Mouse (Mus musculus) kidney, adult 8-10 months (tissue): ENCODE data around the gene Gm21988.

Experiments used
- DNase-seq, 2 experiments: peaks; one replicate each; pipeline ENCODE4 v3.0.0; 2022

Gm21988 gene

DNA sequence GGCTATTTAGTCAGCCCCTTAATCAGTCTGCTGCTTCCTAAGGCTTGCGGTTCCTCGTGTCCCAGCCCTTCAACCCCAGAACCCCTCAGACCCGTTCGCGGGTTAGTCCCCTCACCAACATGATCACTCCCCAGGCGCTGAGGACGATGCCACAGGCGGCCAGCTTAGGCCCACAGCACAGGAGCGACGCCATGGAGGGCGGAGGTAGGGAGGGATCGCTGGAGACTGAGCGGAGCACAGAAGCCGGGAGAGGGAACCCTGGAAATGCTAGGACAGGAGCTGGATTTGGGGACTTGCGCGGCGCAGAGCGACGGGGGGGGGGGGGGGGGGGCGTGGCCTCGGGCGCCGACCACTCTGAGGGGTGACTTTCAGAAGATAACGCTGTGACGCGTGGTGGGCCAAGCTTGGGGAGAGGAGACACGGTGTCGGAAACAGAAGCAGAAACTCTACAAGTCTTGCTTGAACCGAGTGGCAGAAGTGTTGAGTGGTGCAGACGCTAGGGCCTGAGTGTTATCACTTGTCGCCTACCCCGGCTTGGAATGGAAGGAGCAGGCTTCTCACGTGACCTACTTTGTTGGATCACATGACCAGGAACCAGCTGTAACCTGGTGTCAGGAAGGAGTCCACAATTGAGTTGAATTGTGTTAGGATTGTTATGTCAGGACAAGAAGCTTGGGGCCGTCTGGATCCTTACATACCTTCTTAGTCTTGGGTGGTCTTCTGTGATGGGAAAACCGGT is at the start of gene Gm21988, which contains the start of gene Rnasek:
Gene Gm21988 (minus strand): TSS at position 290 of the 739 bp plus-strand sequence.
Gene Rnasek (minus strand): TSS at position 302 of the 739 bp plus-strand sequence.
- DNase-seq, result peak; percentile 85 to 88

DNA sequence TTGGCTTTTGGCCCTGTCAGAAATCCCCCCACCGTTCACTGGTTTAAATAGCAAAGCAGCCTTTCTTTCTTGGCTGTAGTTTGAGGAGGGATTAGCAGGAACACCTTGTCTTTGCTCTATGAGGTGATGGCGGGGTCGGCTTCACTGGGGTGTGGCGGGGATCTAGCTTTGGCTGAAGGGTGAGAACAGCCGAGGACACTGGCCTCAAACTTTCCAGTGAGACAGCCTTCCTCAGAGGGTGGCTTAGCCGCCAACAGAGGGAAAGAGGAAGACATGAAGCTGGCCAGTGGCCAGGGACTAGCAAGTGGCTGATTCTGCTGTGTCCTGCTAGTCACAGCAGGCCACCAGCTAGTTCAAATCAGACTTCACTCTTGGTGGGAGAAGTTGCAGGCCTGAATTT is 49.6 kb upstream of the Gm21988 start:
- no peak for DNase-seq

DNA sequence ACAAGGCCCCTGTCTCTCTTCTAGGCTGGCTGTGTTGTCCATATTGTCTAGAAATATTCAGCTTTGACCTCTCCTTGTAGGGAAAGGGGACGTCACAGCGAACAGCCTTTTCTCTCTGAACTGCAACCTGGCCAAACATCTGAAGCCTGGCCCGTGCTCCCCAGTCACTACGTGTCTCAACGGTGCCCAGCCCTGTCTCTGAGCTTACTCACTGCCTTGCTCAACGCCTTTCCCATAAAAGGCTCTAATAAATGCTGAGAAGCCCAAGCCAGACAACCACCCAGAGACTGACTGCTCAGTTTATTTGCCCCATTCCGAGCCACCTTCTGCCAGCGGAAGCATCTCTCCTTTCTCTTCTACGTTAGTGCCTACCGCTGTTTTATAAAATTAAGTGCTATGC is 48.5 kb upstream of the Gm21988 start:
- DNase-seq, result no peak

DNA sequence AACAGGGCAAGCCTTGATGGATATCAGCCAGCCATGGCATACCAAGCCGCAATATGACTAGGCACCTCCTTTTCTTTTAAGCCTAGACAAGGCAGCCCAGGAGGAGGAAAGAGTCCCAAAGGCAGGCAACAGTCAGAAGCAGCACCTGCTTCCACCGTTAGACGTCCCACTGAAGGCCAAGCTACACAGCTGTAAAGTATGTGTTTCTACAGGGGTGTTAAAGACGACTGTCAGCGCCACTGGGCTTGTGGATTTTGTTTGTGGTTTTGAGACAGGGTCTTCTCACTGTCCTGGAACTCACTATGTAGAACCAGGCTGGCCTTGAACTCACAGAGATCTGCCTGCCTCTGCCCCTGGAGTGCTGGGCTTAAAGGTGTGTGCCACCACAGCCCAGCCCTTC is 46.1 kb upstream of the Gm21988 start:
- no peak for DNase-seq

DNA sequence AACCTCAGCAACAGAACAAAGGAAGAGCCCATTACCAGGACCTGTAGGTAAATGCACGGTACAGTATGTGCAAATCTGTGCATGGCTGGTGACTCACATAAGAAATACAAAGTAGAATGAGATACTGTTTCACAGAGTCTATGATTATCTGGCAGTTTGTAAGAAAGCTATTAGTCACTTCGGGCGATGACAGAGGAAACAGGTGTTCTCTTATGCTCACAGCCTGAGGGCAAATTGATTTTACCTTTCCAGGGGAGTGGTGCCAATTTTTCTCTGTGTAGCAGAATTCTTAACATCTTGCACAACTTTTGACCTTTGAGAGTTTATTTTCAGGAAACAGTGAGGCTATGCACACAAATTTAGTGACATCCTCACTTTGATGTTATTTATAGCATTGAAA is 45.1 kb upstream of the Gm21988 start:
- no peak for DNase-seq

DNA sequence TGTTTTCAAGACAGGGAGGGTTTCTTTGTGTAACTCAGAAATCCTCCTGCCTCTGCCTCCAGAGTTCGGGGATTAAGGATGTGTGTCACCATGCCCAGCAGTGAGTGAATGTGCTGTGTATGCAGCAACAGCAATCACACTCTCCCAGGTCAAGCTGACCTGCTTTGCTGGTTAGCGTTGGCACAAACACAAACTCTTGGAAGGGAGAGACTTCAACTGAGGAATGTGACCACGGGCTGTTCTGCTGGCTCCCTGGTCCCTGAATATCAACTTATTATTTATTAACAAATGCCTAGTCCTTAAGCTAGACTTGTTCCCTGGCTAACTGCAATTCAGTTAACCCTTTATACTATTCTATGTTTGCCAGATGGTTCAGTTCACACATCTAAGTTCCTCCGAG is 44.0 kb upstream of the Gm21988 start:
- DNase-seq, result peak; percentile 35 to 67

DNA sequence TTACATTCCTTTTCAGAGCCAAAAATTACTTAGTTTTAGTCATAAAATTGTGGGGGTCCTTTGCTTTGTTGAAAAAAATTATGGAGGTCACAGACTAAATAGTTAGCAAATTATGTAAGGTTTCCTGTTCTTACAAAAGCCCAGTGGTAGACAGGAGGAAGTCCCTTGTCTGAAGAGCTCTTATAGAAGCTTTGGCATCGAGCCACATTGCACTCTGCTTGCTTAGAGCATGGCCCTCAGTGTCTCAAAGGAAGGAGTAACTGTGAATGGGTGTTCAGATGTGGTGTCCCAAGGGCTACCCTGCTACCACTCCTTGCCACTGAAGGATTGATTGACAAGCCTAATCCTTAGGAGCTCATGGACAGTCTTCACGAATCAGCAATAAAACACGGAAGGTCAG is 40.8 kb upstream of the Gm21988 start:
- DNase-seq, result peak in 1 of 2 experiments; percentile 13

DNA sequence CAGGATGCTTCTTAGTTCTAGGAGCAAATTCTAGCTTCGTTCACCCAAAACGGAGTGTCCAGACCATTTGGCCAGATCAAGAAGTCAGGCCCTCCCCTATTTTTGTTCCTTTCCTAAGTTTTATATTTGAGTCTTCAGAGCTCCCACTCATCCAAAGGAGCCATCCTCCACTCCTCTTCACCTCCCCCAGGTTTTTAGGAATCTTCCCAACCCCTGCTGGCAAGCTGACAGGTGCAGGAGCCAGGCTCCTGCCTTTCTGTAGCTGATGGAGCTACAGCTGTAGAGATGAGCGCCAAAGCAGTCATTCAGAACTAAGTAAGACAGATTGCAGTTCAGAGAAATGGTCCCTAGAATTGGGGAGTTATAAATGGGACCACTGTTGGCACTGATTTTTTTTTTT is 39.3 kb upstream of the Gm21988 start:
- no peak for DNase-seq

DNA sequence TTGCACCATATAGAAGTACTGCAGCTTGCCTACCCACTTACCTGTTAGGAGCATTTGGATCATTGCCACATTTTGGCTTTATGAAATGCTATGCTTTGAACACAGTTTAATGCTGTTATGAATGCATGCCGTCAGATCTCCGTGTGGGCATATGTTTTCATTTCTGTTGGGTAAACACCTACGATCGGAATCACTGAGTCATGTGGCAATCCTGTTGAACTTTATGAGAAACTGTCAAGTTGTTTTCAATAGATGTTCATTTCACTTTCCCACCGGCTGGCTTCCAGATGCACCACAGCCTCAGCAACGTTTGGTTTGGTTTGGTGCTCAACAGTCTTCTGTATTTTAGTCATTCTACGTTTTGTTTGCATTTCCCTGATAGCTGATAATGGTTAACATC is 32.0 kb upstream of the Gm21988 start:
- DNase-seq, result no peak

DNA sequence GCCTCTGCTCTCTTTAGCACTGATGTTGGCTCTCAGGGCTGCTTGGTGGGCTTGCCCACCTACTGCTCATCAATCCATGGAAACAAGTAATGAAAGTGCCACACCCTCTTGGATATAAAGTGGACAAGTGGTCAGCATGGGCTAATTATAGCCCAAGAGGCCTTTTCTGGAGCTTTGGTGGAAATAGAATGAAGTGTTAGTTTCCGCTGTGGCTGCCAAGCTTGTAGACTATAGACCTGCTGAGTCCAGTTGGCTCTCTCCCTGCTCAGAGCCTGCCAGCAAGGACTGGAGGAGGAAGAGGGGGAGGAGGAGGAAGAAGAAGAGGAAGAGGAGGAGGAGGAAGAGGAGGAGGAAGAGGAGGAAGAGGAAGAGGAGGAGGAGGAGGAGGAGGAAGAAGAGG is 26.8 kb upstream of the Gm21988 start:
- peak in 1 of 2 experiments; percentile 29 for DNase-seq

DNA sequence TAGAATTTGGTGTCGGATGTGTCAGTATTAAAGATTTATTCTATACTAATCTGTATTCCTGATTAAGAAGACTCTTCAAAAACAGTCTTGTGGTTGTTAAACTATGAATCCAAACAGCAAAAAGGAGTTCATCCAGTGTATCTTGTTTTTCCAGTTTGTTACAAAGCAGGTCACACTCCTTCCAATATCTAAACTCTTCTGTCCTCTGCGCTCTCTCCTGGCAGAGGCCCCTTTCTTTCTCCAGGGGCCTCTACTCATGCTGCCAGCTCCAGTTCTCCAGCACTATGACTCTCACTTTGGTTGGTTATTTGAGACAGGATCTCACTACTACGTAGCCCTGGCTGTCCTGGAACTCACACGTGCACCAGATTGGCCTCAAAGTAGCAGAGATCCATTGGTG is 26.2 kb upstream of the Gm21988 start:
- no peak for DNase-seq

DNA sequence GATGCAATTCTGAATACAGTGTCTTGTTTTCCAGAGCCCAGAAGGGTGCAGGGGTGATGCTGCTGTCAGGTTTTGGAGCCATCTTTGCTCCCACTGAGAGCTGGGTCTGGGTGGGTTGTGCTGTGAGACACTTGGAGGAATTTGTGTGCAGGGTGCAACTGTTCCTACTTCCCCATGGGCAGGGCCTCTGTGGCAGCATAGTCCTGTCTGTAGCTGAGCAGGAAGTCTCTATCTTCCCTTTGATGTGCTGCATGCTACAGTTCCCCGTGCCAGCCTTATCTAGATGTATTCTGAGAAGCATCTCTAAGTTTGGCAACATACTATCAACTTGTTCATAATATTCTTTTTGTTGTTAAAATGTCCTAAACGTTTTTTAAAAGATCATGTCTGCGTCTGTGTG is 25.6 kb upstream of the Gm21988 start:
- no peak for DNase-seq

DNA sequence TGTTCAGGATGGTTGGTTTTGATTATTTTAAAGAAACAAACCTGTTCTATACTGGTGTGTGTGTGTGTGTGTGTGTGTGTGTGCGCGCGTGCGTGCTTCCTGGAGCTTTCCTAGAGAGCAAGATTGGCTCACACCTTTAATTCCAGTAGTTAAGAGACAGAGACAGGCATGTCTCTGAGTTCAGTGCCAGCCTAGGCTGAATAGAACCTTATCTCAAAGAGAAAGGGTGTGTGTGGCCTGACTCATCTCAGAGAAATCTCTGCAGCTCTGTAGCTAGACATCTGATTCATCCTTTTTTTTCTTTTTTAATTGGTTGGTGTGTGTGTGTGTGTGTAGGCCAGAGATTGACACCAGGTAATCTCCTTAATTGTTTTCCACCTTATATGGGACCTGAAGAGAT is 19.4 kb upstream of the Gm21988 start:
- DNase-seq, result no peak

DNA sequence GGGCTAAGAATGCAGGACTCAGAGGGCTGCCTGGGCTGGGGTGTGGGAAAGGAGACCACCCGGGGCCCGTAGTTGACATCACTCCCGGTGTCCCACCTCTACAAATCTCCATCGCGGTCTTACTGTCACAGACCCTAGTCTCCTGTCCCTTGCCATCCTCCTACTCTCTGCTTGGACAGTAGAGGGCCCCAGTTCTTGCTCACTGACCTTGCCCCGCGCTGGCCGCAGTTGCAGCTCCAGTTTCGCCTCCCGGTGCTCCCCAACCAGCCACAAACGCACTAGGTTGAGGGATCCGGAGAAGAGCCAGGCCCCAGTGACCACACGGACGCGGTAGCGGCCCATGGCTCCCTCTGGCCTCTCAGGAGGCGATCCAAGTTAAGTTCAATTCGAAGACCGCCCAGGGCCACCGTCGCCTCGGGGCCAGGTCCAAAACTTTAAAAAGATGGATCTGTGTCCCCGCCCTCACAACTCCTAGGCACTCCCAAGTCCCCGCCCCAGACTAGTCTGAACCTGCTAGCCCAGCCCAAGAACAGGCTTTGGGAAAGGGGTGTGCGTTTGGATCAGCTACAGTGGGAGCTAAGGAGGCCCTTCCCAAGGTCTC is 15.4 kb upstream of the Gm21988 start, which contains the start of gene Alox12:
Gene Alox12 (minus strand): TSS at position 423 of the 601 bp plus-strand sequence.
- peak; percentile 51 to 59 for DNase-seq

DNA sequence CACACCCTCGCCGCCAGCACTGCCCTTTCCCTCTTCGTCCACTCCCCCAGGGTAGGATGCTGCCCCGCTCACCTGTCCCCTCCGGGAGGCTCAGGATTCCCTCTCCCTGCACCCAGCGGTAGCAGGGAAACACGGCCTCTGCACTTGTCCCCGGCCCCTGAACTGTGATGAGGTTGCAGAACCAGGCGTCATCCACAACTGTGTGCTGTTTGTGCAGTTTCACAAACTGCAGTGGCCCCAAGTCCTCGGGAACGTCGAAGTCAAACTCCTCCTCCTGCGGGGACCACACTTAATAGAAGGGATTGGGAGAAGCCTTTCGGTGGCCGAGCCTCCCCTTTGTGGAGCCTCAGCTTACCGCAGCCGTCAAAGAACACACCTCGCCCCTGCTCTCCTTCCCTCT is 14.7 kb upstream of the Gm21988 start:
- no peak for DNase-seq

DNA sequence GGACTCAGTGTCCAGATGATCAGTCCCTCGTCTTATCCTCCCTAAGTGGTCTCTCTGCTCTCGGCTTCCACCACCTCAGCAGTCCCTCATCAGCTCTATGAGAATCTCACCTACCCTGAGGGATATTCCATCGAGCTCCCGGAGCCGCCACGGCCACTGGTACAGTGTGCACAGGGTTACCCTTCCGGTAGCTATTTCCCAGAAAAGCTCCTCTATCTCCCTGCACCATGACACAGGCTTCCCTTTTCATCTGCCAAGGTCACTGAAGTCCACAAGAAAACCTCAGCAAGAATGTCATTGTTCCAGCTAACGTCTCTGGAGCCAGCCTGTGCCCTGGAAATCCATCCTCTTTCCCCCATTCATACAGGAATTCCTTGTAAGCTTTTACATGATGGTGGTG is 12.2 kb upstream of the Gm21988 start:
- no peak for DNase-seq

DNA sequence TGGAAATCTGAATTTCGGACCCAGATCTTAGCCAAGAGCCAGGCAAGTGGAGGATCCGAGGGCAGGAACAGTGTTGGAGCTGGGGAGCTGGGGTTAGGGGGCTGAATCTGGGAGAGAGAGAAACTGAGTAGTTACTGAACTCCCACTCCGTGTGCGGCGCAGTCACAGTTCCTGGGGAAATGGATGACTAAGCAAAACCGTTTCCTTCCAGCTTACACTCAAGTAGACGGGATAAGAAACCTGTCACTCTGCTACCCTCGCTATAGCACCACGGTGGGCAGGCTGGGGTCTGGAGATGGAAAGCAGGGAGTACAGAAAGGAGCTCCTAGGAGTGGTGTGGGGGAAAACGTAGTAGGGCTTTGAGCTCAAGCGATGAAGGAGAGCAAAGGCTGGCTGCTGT is 10.5 kb upstream of the Gm21988 start:
- no peak for DNase-seq

DNA sequence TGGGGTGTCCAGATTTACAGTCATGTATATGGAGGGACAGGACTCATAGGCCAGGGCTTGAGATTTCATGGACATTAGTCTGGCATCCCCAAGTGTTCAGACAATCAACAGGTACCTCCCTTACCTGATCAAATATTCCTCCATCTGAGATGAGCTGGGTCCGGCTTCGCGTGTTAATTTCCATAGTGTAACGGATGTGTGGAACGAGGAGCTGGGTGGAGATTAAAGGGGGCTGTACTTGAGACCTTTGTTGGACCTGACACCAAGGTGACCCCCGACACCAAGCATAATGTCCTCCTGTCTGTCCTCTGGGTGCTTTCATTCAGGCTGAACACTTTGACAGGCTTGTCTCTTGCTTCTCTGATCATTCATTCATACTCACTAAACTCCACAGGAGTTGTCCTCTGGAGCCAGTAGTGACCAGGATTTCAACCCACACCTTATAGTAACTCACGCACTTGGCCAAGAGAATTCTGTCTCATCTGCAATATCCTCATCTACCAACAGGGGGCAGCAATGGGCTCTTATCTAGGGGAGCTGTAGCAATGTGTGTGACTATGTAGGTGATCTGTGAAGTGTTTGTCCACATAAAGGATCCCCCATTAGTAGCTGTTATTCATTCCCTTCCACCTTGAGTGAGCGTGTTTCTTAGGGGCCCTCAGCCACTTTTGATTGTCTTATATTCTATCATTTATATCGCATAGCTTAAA is 7.7 kb upstream of the Gm21988 start:
- peak in 1 of 2 experiments; percentile 75 for DNase-seq

DNA sequence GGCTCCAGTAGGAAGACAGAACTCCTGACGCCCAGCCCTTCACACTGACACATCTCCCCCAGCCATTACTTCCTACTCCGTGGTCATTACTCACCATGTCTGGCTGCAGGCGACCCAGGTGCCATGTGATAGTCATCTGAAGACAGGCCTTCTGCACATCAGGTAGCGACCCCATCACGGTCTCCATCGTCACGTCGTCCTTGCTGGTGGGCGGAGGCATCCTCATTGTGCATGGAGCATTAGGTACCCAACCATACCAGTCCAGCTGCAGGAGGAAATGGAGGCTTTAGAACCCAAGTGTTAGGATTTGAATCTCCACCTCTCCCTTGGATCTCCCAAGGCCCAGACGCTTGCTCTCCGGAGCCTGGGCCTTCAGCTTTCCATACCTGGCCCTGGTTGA is 3.0 kb upstream of the Gm21988 start:
- no peak for DNase-seq

DNA sequence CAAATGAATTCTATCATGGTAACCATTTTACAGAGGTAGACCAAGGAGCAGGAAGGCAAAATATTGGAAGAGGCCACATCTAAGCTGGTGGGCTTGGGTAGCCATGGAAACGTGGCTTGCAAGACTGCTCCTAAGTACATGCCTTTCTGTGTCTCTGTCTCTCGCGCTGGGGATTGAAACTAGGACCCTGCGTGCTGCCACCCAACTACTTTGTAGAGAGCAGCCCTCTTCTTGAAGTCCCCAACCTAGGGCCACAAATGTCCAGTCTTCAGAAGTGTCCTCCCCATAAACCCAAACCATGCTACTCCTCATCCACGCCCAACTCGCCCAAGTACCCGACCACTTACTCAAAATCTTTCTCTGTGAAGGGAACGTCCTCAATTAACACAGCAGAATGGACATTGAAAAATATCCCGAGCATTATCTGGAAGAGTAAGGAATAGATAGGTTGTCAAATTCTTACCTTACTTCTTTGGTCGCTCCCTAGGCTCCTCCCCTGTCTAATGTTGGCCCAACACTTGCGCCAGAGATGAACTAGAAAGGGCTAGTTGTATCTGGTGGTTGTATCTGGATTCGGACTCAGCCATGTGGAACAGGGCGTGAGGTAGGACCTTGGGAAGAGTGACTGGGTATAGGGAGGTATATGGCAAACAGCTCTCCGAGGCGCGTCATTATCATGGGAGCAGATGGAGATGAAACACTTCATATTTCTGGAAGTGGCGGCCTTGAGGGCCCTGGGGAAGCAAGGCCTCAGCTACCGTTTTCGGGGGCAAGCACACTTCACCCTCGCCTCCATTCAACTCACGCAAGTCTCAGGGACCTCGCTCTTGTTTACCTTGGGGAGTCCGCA is 814 bp downstream of the Gm21988 start:
- DNase-seq, result no peak

DNA sequence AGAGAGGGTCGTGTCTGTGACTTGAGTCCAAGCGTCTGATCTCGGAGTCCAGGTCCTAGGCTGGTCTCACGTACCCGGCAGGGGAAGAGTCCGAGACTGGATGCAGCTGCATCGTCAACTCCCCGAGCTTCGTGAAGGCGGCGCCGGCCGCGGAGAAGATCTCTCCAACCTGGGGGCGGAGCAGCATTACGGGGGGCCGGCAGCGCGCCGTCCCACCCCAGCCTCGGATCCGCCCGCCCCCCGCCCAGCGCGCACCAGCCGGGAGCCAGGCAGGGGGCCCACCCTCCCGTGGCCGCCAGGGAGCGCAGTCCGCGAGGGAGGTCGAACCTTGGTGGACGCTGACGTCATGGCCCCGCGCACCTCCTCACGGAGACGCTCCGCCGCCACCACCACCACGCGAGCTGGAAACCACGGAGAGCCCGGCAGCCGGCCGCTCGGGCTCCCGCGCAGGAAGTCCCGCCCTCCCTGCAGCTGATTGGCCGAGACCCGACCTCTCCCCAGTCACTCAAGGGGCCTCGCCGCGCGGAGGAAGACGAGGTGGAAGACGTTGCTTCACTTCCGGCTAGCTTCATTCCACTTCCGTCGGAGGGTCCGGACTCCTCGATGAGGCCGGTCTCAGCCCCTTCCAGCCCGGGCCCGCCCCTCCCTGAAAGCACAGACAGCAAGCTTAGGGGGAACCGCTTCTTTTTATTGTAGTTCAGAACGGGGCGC is 2.0 kb downstream of the Gm21988 start, which contains the start of gene 0610010K14Rik:
Gene 0610010K14Rik (minus strand): TSS at position 458 of the 711 bp plus-strand sequence.
- peak; percentile 96 for DNase-seq

DNA sequence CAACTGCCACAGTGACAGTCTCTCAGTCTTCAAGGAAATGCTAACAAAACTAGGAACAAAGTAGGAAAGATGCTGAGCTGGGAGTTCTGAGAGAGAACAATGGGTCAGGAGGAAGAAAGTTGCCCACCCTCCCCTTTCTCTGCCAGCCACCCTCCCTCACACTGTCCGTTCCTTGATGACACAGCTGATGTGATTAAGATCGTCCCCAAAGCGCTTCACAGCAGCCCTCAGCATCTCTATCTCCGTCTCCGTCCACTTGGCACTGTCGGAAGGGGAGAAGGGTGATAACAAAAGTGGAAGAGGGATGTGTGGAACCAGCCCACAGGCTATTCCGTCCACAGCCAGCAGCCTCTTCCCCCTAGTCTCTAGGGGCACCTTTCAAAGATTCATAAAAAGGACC is 2.9 kb downstream of the Gm21988 start:
- no peak for DNase-seq
